Mouse (Mus musculus) ES-E14 (cell line): Measurements from ENCODE around the gene Akirin1. TPM values are rescaled to one million over a fixed set of nuclear protein-coding genes. Genes with fewer than 3 reads are reported as not detected.

ENCODE experiments used
- DNase-seq: peaks from one replicate; pipeline ENCODE4 v3.0.0-alpha.2; 2013; ENCODE audit warnings: low read depth, low spot score
- H3K27ac ChIP-seq: 2 replicates; pipeline ENCODE4 v1.5.1; 2012; ENCODE audit warnings: low read depth, mild to moderate bottlenecking, low read length, moderate library complexity, mixed read lengths; ENCODE audit not compliant: poor library complexity, insufficient read depth, severe bottlenecking
- H3K36me3 ChIP-seq: 2 replicates; pipeline ENCODE4 v1.6.1; 2012; ENCODE audit warnings: mild to moderate bottlenecking, low read length, moderate library complexity, mixed read lengths; ENCODE audit not compliant: control insufficient read depth, poor library complexity, insufficient read depth, severe bottlenecking
- H3K4me1 ChIP-seq, 2 experiments: fragments of 150-350 bp in 1 of 2; sonication (generic) in 1 of 2; 2 replicates each; pipeline ENCODE4 v1.6.1; 2012; ENCODE audit warnings: low read length in 2 of 2, mild to moderate bottlenecking in 1 of 2, mixed read lengths in 1 of 2; ENCODE audit not compliant: control insufficient read depth in 2 of 2, insufficient read depth in 2 of 2, poor library complexity in 1 of 2
- H3K4me3 ChIP-seq, 2 experiments: fragments of 150-350 bp in 1 of 2; sonication (generic) in 1 of 2; 2 replicates each; pipeline ENCODE4 v1.5.1; 2012; ENCODE audit warnings: low read length in 2 of 2, low read depth in 1 of 2, mild to moderate bottlenecking in 1 of 2, mixed read lengths in 1 of 2; ENCODE audit not compliant: insufficient read depth in 1 of 2, poor library complexity in 1 of 2, severe bottlenecking in 1 of 2
- H3K9ac ChIP-seq: 2 replicates; pipeline ENCODE4 v1.6.1; 2012; ENCODE audit warnings: low read depth, mild to moderate bottlenecking, low read length, mixed read lengths; ENCODE audit not compliant: poor library complexity, insufficient read depth, severe bottlenecking
- H3K9me3 ChIP-seq: fragments of 150-350 bp; sonication (generic); 2 replicates; pipeline ENCODE4 v1.6.1; 2012; ENCODE audit warnings: low read depth, mild to moderate bottlenecking, low read length; ENCODE audit not compliant: control insufficient read depth, insufficient read depth
- CHD2 ChIP-seq: IDR thresholded peaks from 2 replicates; pipeline ENCODE4 v1.6.1; 2014; ENCODE audit warnings: mild to moderate bottlenecking, low read depth, low read length, inconsistent platforms
- HCFC1 ChIP-seq: IDR thresholded peaks from 2 replicates; pipeline ENCODE4 v1.6.1; 2012; ENCODE audit warnings: low read length, inconsistent platforms, borderline replicate concordance; ENCODE audit not compliant: insufficient read depth
- MAFK ChIP-seq: IDR thresholded peaks from 2 replicates; pipeline ENCODE4 v1.6.1; 2014; ENCODE audit warnings: mild to moderate bottlenecking, low read depth, low read length, inconsistent platforms; ENCODE audit not compliant: insufficient read depth
- ZC3H11A ChIP-seq: IDR thresholded peaks from 2 replicates; pipeline ENCODE4 v1.6.1; 2012; ENCODE audit warnings: low read depth, mild to moderate bottlenecking, inconsistent platforms, low read length, borderline replicate concordance
- ZNF384 ChIP-seq: IDR thresholded peaks from 2 replicates; pipeline ENCODE4 v1.6.1; 2012; ENCODE audit warnings: low read depth, low read length, inconsistent platforms
- in situ Hi-C, 2 experiments: fragments of 600-800 bp; cut with MboI; formaldehyde crosslinking; loops; one replicate each; pipeline ENCODE4 v1.15.1; 2025; ENCODE audit warnings: low sequenced_read_pairs in 2 of 2, inconsistent platforms in 1 of 2; ENCODE audit not compliant: unreplicated experiment in 2 of 2
- total RNA-seq: library from RNA; depleted of rRNA; stranded (reverse); fragments of 300-350 nt; gene quantifications from 2 replicates; pipeline ENCODE4 v1.2.3, GENCODE M21; 2012

Gene Akirin1
- total RNA-seq, 1 experiment: 32.1 TPM

- H3K36me3 ChIP-seq: no peaks in the 10 kb centered on the region
- H3K4me3 ChIP-seq: no peak overlapping the region
- TF ChIP-seq ZNF384 (no peak), HCFC1 (no peak), MAFK (no peak), ZC3H11A (no peak), CHD2 (no peak)
- no peak overlapping the region for H3K27ac ChIP-seq
- no peak for DNase-seq
- H3K9ac ChIP-seq: no peak overlapping the region
- in situ Hi-C loops: no loop called here
- no peaks in the 10 kb centered on the region for H3K9me3 ChIP-seq
- peaks cover 0 to 4% of the 10 kb centered on the region in 2 experiments; a peak in 1 of 4 replicates for H3K4me1 ChIP-seq
These were observed 42.5 kb upstream of the Akirin1 start for GRCm38 (mm10) chr4:123792666-123793065.

GRCm38 (mm10) chr4:123787191-123787985, 37.2 kb upstream of the Akirin1 start, which contains the start of gene Rhbdl2:
Gene Rhbdl2 (plus strand): TSS chr4:123787874.
- Histone ChIP-seq H3K4me3 (peak within 1 kb of the TSS in 1 of 2 experiments; percentile 13; a peak in 1 of 4 replicates), H3K27ac (no peak within 1 kb of the TSS), H3K36me3 (no peaks in the 10 kb centered on the region), H3K9me3 (no peaks in the 10 kb centered on the region), H3K9ac (peak within 1 kb of the TSS; percentile 55; the same call in 1 of the 2 replicates), H3K4me1 (peaks cover 0 to 6% of the 10 kb centered on the region in 2 experiments; a peak in 1 of 4 replicates)
- in situ Hi-C loops: no loop called here
- no peak for DNase-seq
- TF ChIP-seq CHD2: no peak
- TF ChIP-seq ZC3H11A: no peak
- no peak for TF ChIP-seq HCFC1
- TF ChIP-seq MAFK: no peak
- TF ChIP-seq ZNF384: no peak

GRCm38 (mm10) chr4:123768234-123768633, 18.1 kb upstream of the Akirin1 start:
- Histone ChIP-seq H3K27ac (no peak overlapping the region), H3K9ac (no peak overlapping the region), H3K36me3 (no peaks in the 10 kb centered on the region), H3K9me3 (no peaks in the 10 kb centered on the region), H3K4me3 (no peak overlapping the region), H3K4me1 (peaks cover 4% of the 10 kb centered on the region in 2 experiments; a peak in 2 of 4 replicates)
- TF ChIP-seq HCFC1 (no peak), MAFK (no peak), CHD2 (no peak), ZNF384 (no peak), ZC3H11A (no peak)
- in situ Hi-C loops: no loop called here
- DNase-seq: no peak

GRCm38 (mm10) chr4:123767807-123768206, 17.7 kb upstream of the Akirin1 start:
- no peak overlapping the region for H3K4me3 ChIP-seq
- H3K4me1 ChIP-seq: peaks cover 4% of the 10 kb centered on the region in 2 experiments; a peak in 2 of 4 replicates
- H3K27ac ChIP-seq: no peak overlapping the region
- no peaks in the 10 kb centered on the region for H3K36me3 ChIP-seq
- no peak overlapping the region for H3K9ac ChIP-seq
- DNase-seq: no peak
- no peaks in the 10 kb centered on the region for H3K9me3 ChIP-seq
- no peak for TF ChIP-seq CHD2
- no peak for TF ChIP-seq ZC3H11A
- no peak for TF ChIP-seq ZNF384
- no peak for TF ChIP-seq MAFK
- TF ChIP-seq HCFC1: no peak
- in situ Hi-C loops: no loop called here
